Mouse (Mus musculus) bone marrow macrophage, adult 2 months (primary cell): ENCODE measurements around the gene Ephb6. TPM values are rescaled to one million over a fixed set of nuclear protein-coding genes. Genes with fewer than 3 reads are reported as not detected.

Experiments
- H3K27ac ChIP-seq: 2 replicates; pipeline ENCODE4 v1.5.1; 2012; ENCODE audit warnings: low read depth, low read length; ENCODE audit not compliant: insufficient read depth
- H3K4me1 ChIP-seq: 2 replicates; pipeline ENCODE4 v1.6.1; 2012; ENCODE audit warnings: low read length; ENCODE audit not compliant: control insufficient read depth, insufficient read depth
- H3K4me3 ChIP-seq: 2 replicates; pipeline ENCODE4 v1.5.1; 2012; ENCODE audit warnings: mild to moderate bottlenecking, low read length, moderate library complexity; ENCODE audit not compliant: insufficient read depth
- CTCF ChIP-seq: IDR thresholded peaks from 2 replicates; pipeline ENCODE4 v1.5.1; 2012; ENCODE audit warnings: low read depth, mild to moderate bottlenecking, low read length, moderate library complexity
- POLR2A ChIP-seq: IDR thresholded peaks from 2 replicates; pipeline ENCODE4 v1.6.1; 2012; ENCODE audit warnings: mild to moderate bottlenecking, low read depth, low read length, borderline replicate concordance
- polyA plus RNA-seq: library from polyadenylated mRNA; stranded (reverse); fragments of >200 nt; gene quantifications from 2 replicates; pipeline ENCODE4 v1.2.4, GENCODE M21; 2012; ENCODE audit not compliant: missing spikeins, insufficient read depth, insufficient read length

Ephb6 gene
- polyA plus RNA-seq, 1 experiment = 0.83 TPM

DNA sequence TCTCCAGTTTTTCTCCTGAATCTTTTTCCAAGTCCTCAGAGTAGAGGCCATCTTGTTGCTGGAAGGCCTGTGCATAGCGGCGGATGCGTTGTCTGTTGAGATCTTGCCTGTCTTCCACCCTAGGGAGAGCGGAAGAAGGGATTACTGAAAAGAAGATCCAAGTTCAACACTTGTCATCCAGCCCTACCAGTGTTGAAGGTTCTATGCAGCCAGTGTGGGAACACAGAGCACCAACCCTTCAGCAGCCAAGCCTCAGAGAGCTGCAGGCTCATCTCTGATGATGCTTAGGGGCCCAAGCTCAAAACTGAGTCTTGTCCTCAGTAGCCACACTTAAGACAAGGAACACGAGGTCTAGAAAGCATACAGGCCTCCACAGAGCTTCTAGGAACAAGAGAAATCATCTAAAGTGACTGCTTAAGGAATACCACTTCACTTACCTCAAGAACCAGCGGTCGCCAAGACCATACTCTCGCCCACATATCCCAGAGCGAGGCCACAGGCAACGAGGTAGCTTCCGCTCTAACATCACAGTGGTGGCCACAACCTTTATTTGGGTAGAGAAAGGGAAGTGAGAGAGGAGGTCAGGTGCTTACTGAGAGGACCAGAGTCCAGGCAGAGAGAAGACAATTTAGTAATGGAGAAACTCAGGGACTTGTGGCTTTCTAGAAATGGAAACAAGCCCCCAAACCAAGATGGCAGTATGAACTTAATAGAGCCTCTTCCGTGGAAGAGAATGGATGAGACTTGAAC is 16.1 kb downstream of the Ephb6 start:
- Histone ChIP-seq H3K4me1 (no peaks in the 10 kb centered on the region), H3K4me3 (no peak overlapping the region), H3K27ac (no peak overlapping the region)
- no peak for TF ChIP-seq CTCF
- TF ChIP-seq POLR2A = no peak

DNA sequence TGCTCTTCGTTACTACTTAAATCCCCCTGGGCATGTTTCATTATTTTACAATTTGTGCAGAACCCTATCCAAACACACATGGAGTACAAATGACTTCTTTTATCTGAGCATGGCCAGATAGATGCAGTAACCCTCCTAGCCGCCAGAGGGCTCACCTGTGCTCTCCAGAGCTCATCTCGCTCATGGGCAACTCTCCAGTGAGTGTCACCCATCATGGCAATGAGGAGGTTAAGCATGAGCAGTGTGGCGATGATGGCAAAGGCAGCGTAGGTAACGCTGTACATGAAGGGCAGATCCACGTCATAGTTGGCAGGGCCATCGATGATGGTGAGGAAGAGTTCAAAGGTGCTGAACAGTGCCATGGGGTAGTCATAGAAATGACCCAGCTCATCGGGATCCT is 17.4 kb downstream of the Ephb6 start:
- TF ChIP-seq POLR2A = no peak
- TF ChIP-seq CTCF = no peak
- Histone ChIP-seq H3K4me1 (no peaks in the 10 kb centered on the region), H3K27ac (no peak overlapping the region), H3K4me3 (no peak overlapping the region)

DNA sequence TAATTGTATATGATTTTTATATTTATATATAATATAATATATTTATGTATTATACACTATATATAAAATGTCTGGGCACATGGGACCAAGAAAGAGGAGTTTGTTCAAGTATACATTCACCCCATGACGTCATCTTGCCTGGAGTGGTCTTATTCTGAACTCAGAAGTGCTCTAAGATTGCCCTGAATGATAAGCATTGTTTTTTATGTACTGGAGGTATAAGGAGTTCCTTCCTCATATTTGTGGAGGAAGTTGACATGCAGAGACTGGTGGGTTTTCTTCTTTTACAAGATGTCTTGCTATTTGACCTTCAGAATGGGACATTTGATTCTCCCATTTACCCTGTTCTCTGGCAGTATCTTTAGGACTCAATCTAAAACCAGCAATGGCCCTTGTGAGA is 22.9 kb downstream of the Ephb6 start:
- H3K27ac ChIP-seq = no peak overlapping the region
- TF ChIP-seq POLR2A (no peak), CTCF (no peak)
- H3K4me3 ChIP-seq = no peak overlapping the region
- H3K4me1 ChIP-seq = no peaks in the 10 kb centered on the region

DNA sequence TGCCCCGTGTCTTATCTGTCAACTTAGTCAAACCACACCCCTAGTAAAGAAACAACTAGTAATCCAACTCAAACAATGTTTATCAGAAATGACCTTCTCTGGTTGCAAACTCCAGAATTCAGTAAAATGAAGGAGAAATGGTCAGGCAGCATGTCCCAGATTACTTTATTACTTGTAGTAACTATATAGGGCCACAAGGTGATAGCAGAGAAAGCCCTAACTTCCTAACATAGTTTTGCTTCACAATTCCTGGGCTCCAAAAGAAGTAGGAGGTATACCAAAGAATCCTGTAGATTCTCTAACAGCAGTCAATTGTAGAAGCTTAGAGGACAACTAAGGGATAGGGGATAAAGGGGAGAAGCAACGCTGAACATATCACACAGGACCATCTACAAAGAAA is 25.5 kb downstream of the Ephb6 start:
- Histone ChIP-seq H3K27ac (no peak overlapping the region), H3K4me1 (no peaks in the 10 kb centered on the region), H3K4me3 (no peak overlapping the region)
- TF ChIP-seq POLR2A = no peak
- TF ChIP-seq CTCF = no peak

DNA sequence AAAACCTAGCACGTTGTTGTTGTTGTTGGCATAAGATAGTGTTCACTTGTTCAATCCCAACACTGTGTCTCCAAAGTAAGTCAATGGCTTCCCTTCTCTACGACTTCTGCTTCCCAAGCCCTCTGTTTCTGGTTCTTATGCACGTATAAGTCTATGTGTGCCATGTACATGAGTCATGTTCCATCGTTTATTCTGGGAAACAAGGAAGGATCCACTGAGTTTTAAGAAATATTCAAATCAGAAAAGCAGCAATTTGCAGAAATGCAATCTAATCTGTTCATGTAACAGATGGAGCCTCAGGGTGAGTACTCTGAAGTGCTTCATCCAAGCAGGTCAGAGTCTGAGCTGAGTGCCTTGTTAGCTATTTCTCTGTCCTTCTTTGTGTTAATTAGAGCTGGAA is 26.3 kb downstream of the Ephb6 start:
- Histone ChIP-seq H3K27ac (no peak overlapping the region), H3K4me3 (no peak overlapping the region), H3K4me1 (no peaks in the 10 kb centered on the region)
- TF ChIP-seq CTCF = no peak
- no peak for TF ChIP-seq POLR2A

DNA sequence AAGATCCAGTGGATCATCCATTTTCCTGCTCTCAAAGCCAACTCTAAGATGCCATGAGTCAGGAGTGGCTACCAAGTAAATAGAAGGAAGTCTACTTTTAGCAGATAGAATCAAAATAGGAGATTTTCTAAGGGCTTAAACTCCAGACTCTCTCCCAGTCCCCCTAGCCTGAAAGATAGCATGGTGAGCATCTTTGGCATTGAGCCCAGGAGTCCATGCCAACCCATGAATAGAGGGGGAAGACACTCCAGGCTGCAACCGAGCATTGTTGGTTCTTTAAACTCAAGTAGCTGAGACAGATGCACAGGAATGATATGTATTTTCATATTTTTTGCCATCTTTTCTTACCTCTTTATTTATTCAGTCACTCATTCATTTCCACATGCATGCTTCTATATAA is 29.9 kb downstream of the Ephb6 start:
- Histone ChIP-seq H3K4me1 (no peaks in the 10 kb centered on the region), H3K4me3 (no peak overlapping the region), H3K27ac (no peak overlapping the region)
- TF ChIP-seq POLR2A = no peak
- no peak for TF ChIP-seq CTCF

DNA sequence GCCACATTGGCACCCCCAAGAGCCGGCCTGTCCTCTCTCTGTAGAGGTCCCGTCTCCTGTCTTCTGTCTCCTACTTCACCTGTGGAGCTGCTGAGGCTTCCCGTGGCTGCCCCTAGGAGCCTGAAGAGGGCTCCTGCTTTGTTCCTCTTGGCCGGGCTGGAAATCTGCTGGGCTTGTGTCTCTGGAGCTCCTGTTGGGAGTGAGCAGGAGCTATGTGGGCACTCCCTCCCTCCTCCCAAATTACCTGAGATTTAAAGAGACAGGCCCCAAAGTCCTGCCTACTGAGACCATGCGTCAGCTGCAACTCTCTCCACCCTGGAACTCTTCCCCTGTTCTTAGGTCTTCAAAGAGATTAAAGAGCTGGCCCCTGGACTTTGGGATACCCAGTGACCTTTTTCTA is 30.9 kb downstream of the Ephb6 start, which contains the start of gene Trpv6:
TSS of gene Trpv6 (minus strand) at position 228 of the 400 bp plus-strand sequence.
- no peak for TF ChIP-seq CTCF
- TF ChIP-seq POLR2A = no peak
- no peak within 1 kb of the TSS for H3K27ac ChIP-seq
- H3K4me3 ChIP-seq = no peak within 1 kb of the TSS

DNA sequence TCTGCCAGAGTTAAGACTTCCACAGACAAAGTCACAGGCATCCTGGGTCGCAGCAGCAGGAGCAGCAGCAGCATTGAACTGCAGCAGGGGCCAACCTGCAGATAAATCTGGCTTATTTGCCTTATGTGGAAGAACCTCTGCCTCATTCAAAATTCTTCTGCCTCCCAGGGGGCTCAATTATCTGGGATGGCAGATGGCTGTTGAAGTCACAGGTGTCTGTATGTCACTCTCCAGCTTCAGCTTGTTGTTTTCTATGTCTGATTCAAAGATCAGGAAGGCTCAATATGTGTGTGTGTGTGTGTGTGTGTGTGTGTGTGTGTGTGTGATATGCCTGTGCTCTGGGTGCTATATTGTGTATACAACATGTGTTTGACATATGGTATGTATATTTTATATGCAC is 32.1 kb downstream of the Ephb6 start:
- TF ChIP-seq POLR2A (no peak), CTCF (no peak)
- Histone ChIP-seq H3K4me1 (no peaks in the 10 kb centered on the region), H3K4me3 (no peak overlapping the region), H3K27ac (no peak overlapping the region)

More for the DNA sequence above, 30.9 kb downstream of the Ephb6 start, which contains the start of gene Trpv6:
- H3K4me1 ChIP-seq = no peaks in the 10 kb centered on the region

DNA sequence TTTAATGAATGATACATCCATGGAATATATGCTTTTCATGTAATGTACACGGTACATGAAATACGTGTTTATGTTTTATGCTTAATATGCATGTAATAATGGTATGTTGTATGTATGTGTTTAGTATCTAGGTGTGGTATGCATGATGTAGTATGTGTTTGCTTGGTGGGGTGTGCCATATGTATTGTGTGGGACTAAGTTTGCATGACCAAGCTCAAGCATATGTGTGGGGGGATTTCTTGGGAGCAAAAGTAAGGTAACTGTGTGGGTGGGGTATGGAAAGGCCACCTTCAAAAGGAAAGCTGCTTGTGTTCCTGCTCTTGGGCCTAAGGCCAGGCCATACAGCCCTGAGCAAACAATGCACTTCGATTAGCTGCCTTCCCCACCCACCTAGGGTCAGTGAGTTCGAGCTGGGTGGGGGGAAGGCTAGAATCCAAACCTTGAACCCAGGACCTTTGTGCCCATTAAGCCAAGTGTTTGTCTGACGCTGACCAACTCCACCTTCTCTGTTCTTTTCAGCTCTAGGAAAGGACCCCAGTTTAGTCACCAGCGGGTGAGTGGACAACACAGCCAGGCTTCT is 32.7 kb downstream of the Ephb6 start:
- TF ChIP-seq CTCF = no peak
- no peak for TF ChIP-seq POLR2A
- Histone ChIP-seq H3K4me3 (no peak overlapping the region), H3K27ac (no peak overlapping the region), H3K4me1 (no peaks in the 10 kb centered on the region)

DNA sequence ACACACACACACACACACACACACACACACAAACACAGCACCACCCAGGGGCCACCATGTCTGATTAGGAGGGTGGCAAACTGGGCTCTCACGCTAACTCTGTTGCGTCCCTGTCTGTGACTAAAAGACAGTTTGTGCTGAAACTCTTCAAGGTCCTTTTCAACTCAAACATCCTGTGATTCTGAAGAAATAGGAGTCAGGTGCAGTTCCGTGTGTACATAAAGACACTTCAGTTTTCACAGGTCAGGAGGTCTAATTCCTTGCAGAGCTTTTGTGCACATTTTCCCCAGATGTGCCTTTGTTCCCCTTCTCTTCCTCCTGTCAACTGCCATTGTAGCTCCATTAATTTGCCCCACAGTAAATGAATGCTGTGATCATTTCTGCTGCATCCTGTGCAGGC is 35.2 kb downstream of the Ephb6 start:
- H3K4me3 ChIP-seq = no peak overlapping the region
- H3K27ac ChIP-seq = no peak overlapping the region
- H3K4me1 ChIP-seq = no peaks in the 10 kb centered on the region
- TF ChIP-seq CTCF (no peak), POLR2A (no peak)
